Mouse (Mus musculus) heart, postnatal 14 days (tissue): Measurements from ENCODE around the gene Tubg1. TPM values are rescaled to one million over a fixed set of nuclear protein-coding genes. Genes with fewer than 3 reads are reported as not detected.
"Not testable (repeated sequence)": the region's sequence is repeated elsewhere in the genome, so short reads cannot be mapped to it uniquely, and the experiment has no call there.

Source experiments
- DNase-seq, 2 experiments: peaks; one replicate each; pipeline ENCODE4 v3.0.0; 2021 to 2022
- intact Hi-C: fragments of 180-260 bp; cut with DNase I; formaldehyde crosslinking; loops from one replicate; pipeline ENCODE4 v1.15.1; 2025
- total RNA-seq, 2 experiments: library from RNA; stranded (reverse); gene quantifications; 2 replicates each; pipeline ENCODE4 v1.2.3; 2021

Gene Tubg1
- total RNA-seq, 2 experiments from 2014 or later, result 20.9 to 25.8 TPM

GRCm38 (mm10) chr11:101095314-101096024, 24.3 kb upstream of the Tubg1 start, which contains the start of gene Psmc3ip:
Gene Psmc3ip, minus strand, starts transcription at chr11:101095436.
- DNase-seq, result peak; percentile 94 to 97
- intact Hi-C loops, result loop anchor here (1.0 to 5.0 kb wide), 2 partner anchors 80 to 207 kb away; partner anchors contain the start of genes Becn1 and Ccr10

GRCm38 (mm10) chr11:101098231-101098630, 21.5 kb upstream of the Tubg1 start:
- intact Hi-C loops, result loop anchor here (2.0 to 5.0 kb wide), 2 partner anchors 21 to 204 kb away; partner anchors contain the start of genes Becn1, Retreg3 and Tubg1
- DNase-seq, result no peak

GRCm38 (mm10) chr11:101103011-101103410, 16.7 kb upstream of the Tubg1 start:
- DNase-seq, result no peak
- intact Hi-C loops, result no loop called here

- no peak for DNase-seq
- intact Hi-C loops, result no loop called here
Measured at GRCm38 (mm10) chr11:101109351-101109750, 10.4 kb upstream of the Tubg1 start.

GRCm38 (mm10) chr11:101110708-101111107, 9.0 kb upstream of the Tubg1 start:
- intact Hi-C loops, result no loop called here
- DNase-seq, result no peak

- intact Hi-C loops, result no loop called here
- DNase-seq, result no peak
Measured at GRCm38 (mm10) chr11:101111178-101111577, 8.6 kb upstream of the Tubg1 start.

- DNase-seq, result no peak
- intact Hi-C loops, result no loop called here
Measured at GRCm38 (mm10) chr11:101112186-101112585, 7.6 kb upstream of the Tubg1 start.

- no peak for DNase-seq
- intact Hi-C loops, result no loop called here
Measured at GRCm38 (mm10) chr11:101115564-101115963, 4.2 kb upstream of the Tubg1 start.

- intact Hi-C loops, result loop anchor here (2.0 kb wide), 1 partner anchor 19 kb away; no protein-coding TSS in a partner anchor
- no peak for DNase-seq
Measured at GRCm38 (mm10) chr11:101118105-101118504, 1.6 kb upstream of the Tubg1 start.

- no peak for DNase-seq
- intact Hi-C loops, result loop anchor here (2.0 kb wide), 1 partner anchor 20 kb away; no protein-coding TSS in a partner anchor
Measured at GRCm38 (mm10) chr11:101119131-101119760, 492 bp upstream of the Tubg1 start.

- no peak for DNase-seq
- intact Hi-C loops, result no loop called here
Measured at GRCm38 (mm10) chr11:101120545-101121188, 929 bp downstream of the Tubg1 start.

- DNase-seq, intact Hi-C loops: not testable (repeated sequence)
Measured at GRCm38 (mm10) chr11:101124494-101124893, 4.8 kb downstream of the Tubg1 start.

GRCm38 (mm10) chr11:101125008-101125407, 5.3 kb downstream of the Tubg1 start:
- intact Hi-C loops, DNase-seq: not testable (repeated sequence)

- DNase-seq, result peak in 1 of 2 experiments; percentile 33
- intact Hi-C loops, result no loop called here
Measured at GRCm38 (mm10) chr11:101127075-101127474, 7.3 kb downstream of the Tubg1 start.

GRCm38 (mm10) chr11:101128996-101129577, 9.3 kb downstream of the Tubg1 start:
- peak in 1 of 2 experiments; percentile 9 for DNase-seq
- intact Hi-C loops, result no loop called here

GRCm38 (mm10) chr11:101130056-101130756, 10.5 kb downstream of the Tubg1 start:
- intact Hi-C loops, result no loop called here
- peak; percentile 65 to 73 for DNase-seq

- DNase-seq, result no peak
- intact Hi-C loops, result no loop called here
Measured at GRCm38 (mm10) chr11:101131187-101131586, 11.4 kb downstream of the Tubg1 start.

- intact Hi-C loops, result no loop called here
- peak in 1 of 2 experiments; percentile 49 for DNase-seq
Measured at GRCm38 (mm10) chr11:101131701-101132100, 12.0 kb downstream of the Tubg1 start.

GRCm38 (mm10) chr11:101133037-101133436, 13.3 kb downstream of the Tubg1 start:
- no peak for DNase-seq
- intact Hi-C loops, result no loop called here
